Mouse (Mus musculus): ENCODE data around the gene Selenof. TPM values are rescaled to one million over a fixed set of nuclear protein-coding genes. Genes with fewer than 3 reads are reported as not detected.

Gene Selenof
- polyA plus RNA-seq, 1 experiment from 2014 or later = 350 TPM

DNA sequence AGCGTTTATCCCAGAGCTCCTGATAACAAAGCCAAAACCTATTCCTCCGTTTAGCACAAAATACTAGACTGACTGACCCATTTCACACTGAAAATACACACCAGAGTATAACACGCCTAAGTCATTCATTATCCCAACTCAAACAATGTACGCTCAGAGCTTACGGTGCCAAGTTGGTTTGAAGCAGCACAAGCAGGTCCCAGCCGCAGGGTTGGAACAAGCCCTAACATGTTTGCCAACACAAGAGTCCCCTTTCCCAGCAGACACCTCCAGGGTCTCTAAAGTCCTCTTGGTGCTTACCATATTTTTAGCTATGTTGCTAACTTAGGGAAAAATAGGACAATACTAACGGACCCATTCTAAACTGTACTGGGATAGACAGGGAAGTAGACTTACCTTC is 15.0 kb upstream of the Selenof start:
- no peak overlapping the region for H3K4me3 ChIP-seq (ENCODE audit: low read depth, low read length)
- no peaks in the 10 kb centered on the region for H3K36me3 ChIP-seq (ENCODE audit: control insufficient read depth, insufficient read depth, low read length)
- ATAC-seq (replicated peaks; ENCODE audit: insufficient number of reproducible peaks, low FRiP score, low TSS enrichment) = no peak
- no peaks in the 10 kb centered on the region for H3K27me3 ChIP-seq (ENCODE audit: control insufficient read depth, insufficient read depth, low read length)
- WGBS (ENCODE audit: insufficient replicate concordance) = 89% methylated on average over 7 of the region's 7 CpGs
- 0 out of 2 replicates have a peak, but pooled peaks cover 6% of the 10 kb centered on the region for H3K4me1 ChIP-seq (ENCODE audit: control insufficient read depth, insufficient read depth, low read length)
- H3K27ac ChIP-seq (ENCODE audit: low read depth, low read length) = no peak overlapping the region
- no peaks in the 10 kb centered on the region for H3K9me3 ChIP-seq (replicated peaks; ENCODE audit: control insufficient read depth, low read length)
- no peak overlapping the region for H3K9ac ChIP-seq (ENCODE audit: low read depth, low read length)
- H3K4me2 ChIP-seq = no peak overlapping the region

- H3K4me3 ChIP-seq (ENCODE audit: low read depth, low read length) = peak overlapping the region; percentile 22
Observed at GRCm38 (mm10) chr3:144556625-144557324, 13.3 kb upstream of the Selenof start.

DNA sequence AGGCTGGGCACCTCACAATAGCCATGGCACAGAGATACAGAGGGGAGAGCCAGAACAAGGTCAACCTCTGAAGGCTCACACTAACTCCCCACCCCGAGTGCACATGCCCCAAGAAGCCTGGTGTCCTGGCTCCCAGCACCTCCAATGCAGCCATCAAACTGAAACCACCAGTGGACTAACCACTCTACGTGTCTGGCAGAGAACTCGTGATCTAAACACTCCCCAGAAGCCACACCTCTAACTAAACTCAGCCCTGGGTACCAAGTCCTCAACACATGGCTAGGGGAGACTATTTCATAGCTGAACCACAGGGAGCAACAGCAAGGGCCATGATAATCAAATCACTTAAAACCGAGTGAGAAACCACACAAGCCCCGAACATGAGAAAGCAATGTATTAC is 11.8 kb upstream of the Selenof start:
- H3K27me3 ChIP-seq (ENCODE audit: control insufficient read depth, insufficient read depth, low read length) = no peaks in the 10 kb centered on the region
- ATAC-seq (replicated peaks; ENCODE audit: insufficient number of reproducible peaks, low FRiP score, low TSS enrichment) = no peak
- H3K4me1 ChIP-seq (ENCODE audit: control insufficient read depth, insufficient read depth, low read length) = peaks cover 10% of the 10 kb centered on the region; the same call in 1 of the 2 replicates
- no peak overlapping the region for H3K4me3 ChIP-seq (ENCODE audit: low read depth, low read length)
- H3K4me2 ChIP-seq = no peak overlapping the region
- H3K9me3 ChIP-seq (replicated peaks; ENCODE audit: control insufficient read depth, low read length) = no peaks in the 10 kb centered on the region
- 59% methylated on average over 5 of the region's 5 CpGs for WGBS (ENCODE audit: insufficient replicate concordance)
- H3K27ac ChIP-seq (ENCODE audit: low read depth, low read length) = no peak overlapping the region
- no peaks in the 10 kb centered on the region for H3K36me3 ChIP-seq (ENCODE audit: control insufficient read depth, insufficient read depth, low read length)
- H3K9ac ChIP-seq (ENCODE audit: low read depth, low read length) = no peak overlapping the region

More at GRCm38 (mm10) chr3:144556625-144557324, 13.3 kb upstream of the Selenof start:
- ATAC-seq (replicated peaks; ENCODE audit: insufficient number of reproducible peaks, low FRiP score, low TSS enrichment) = no peak
- Histone ChIP-seq H3K9me3 (replicated peaks; ENCODE audit: control insufficient read depth, low read length) (no peaks in the 10 kb centered on the region), H3K27me3 (ENCODE audit: control insufficient read depth, insufficient read depth, low read length) (no peaks in the 10 kb centered on the region), H3K4me2 (peak overlapping the region; percentile 65), H3K4me1 (ENCODE audit: control insufficient read depth, insufficient read depth, low read length) (peaks cover 9% of the 10 kb centered on the region; the same call in 1 of the 2 replicates), H3K27ac (ENCODE audit: low read depth, low read length) (no peak overlapping the region), H3K9ac (ENCODE audit: low read depth, low read length) (peak overlapping the region; percentile 63), H3K36me3 (ENCODE audit: control insufficient read depth, insufficient read depth, low read length) (no peaks in the 10 kb centered on the region)
- 10% methylated on average over 16 of the region's 16 CpGs for WGBS (ENCODE audit: insufficient replicate concordance)

GRCm38 (mm10) chr3:144561511-144562250 is 8.4 kb upstream of the Selenof start:
- Histone ChIP-seq H3K9me3 (replicated peaks; ENCODE audit: control insufficient read depth, low read length) (no peaks in the 10 kb centered on the region), H3K4me3 (ENCODE audit: low read depth, low read length) (0 out of 2 replicates have a peak overlapping the region, but pooled peaks have one; percentile 1), H3K27me3 (ENCODE audit: control insufficient read depth, insufficient read depth, low read length) (no peaks in the 10 kb centered on the region), H3K36me3 (ENCODE audit: control insufficient read depth, insufficient read depth, low read length) (no peaks in the 10 kb centered on the region), H3K27ac (ENCODE audit: low read depth, low read length) (no peak overlapping the region), H3K9ac (ENCODE audit: low read depth, low read length) (no peak overlapping the region), H3K4me2 (peak overlapping the region; percentile 58), H3K4me1 (ENCODE audit: control insufficient read depth, insufficient read depth, low read length) (peaks cover 10% of the 10 kb centered on the region; the same call in 1 of the 2 replicates)
- no peak; the same call in 1 of the 2 replicates for ATAC-seq (replicated peaks; ENCODE audit: insufficient number of reproducible peaks, low FRiP score, low TSS enrichment)
- WGBS (ENCODE audit: insufficient replicate concordance) = 44% methylated on average over 22 of the region's 22 CpGs

DNA sequence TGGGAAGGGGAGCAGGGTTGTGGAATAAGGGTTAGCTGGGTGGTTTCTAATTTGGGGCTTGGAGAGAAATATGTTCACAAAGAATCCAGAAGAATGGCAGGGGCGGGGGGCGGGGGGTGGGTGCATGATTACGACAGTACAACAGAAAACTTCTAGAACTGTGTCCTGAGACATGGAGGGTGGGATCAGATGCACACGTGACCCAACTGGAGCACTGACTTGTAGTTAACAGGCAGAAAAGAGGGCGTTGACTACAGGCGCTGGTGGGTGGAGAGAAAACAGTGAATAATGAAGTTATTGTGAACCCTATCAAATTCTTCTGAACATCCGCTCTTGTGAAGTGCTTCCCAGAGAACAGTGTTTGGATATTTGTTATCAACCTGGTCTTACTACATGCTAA is 6.2 kb upstream of the Selenof start:
- Histone ChIP-seq H3K36me3 (ENCODE audit: control insufficient read depth, insufficient read depth, low read length) (no peaks in the 10 kb centered on the region), H3K4me2 (no peak overlapping the region), H3K27ac (ENCODE audit: low read depth, low read length) (no peak overlapping the region), H3K9ac (ENCODE audit: low read depth, low read length) (no peak overlapping the region), H3K27me3 (ENCODE audit: control insufficient read depth, insufficient read depth, low read length) (no peaks in the 10 kb centered on the region), H3K4me1 (ENCODE audit: control insufficient read depth, insufficient read depth, low read length) (peaks cover 4% of the 10 kb centered on the region; the same call in 1 of the 2 replicates), H3K4me3 (ENCODE audit: low read depth, low read length) (no peak overlapping the region), H3K9me3 (replicated peaks; ENCODE audit: control insufficient read depth, low read length) (no peaks in the 10 kb centered on the region)
- no peak for ATAC-seq (replicated peaks; ENCODE audit: insufficient number of reproducible peaks, low FRiP score, low TSS enrichment)
- 80% methylated on average over 7 of the region's 7 CpGs for WGBS (ENCODE audit: insufficient replicate concordance)

GRCm38 (mm10) chr3:144565212-144565611 is 4.9 kb upstream of the Selenof start:
- no peaks in the 10 kb centered on the region for H3K27me3 ChIP-seq (ENCODE audit: control insufficient read depth, insufficient read depth, low read length)
- H3K27ac ChIP-seq (ENCODE audit: low read depth, low read length) = no peak overlapping the region
- no peaks in the 10 kb centered on the region for H3K9me3 ChIP-seq (replicated peaks; ENCODE audit: control insufficient read depth, low read length)
- no peak overlapping the region for H3K9ac ChIP-seq (ENCODE audit: low read depth, low read length)
- no peak overlapping the region for H3K4me2 ChIP-seq
- no peak overlapping the region for H3K4me3 ChIP-seq (ENCODE audit: low read depth, low read length)
- 80% methylated on average over 7 of the region's 7 CpGs for WGBS (ENCODE audit: insufficient replicate concordance)
- H3K4me1 ChIP-seq (ENCODE audit: control insufficient read depth, insufficient read depth, low read length) = peaks cover 6% of the 10 kb centered on the region; the same call in 1 of the 2 replicates
- H3K36me3 ChIP-seq (ENCODE audit: control insufficient read depth, insufficient read depth, low read length) = no peaks in the 10 kb centered on the region
- no peak for ATAC-seq (replicated peaks; ENCODE audit: insufficient number of reproducible peaks, low FRiP score, low TSS enrichment)

DNA sequence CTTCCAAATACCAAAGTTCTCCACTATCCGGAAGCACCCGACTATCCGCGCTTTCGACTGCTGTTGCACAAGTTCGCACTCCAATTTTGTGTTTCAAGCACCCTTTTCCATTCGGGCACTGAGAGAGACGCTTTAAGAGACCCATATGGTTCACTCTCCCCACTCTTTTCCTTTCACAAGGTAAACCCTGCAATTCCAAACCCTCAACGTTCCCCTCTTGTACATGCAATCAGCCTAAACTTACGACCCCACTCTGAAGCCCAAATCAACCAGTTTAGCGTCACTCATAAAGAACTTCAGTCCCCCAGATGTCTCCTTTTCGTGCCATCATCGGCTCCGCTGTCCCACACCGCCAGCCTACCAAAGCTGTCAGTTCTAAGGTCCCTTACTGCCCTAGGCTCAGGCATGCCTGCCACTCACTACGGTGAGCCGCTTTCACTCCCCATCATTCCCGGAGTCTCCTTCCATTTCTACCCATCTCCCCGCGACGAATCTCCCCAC is 1.2 kb upstream of the Selenof start:
- Histone ChIP-seq H3K36me3 (ENCODE audit: control insufficient read depth, insufficient read depth, low read length) (no peaks in the 10 kb centered on the region; the same call in 1 of the 2 replicates), H3K9me3 (replicated peaks; ENCODE audit: control insufficient read depth, low read length) (no peaks in the 10 kb centered on the region), H3K9ac (ENCODE audit: low read depth, low read length) (peak overlapping the region; percentile 84), H3K27ac (ENCODE audit: low read depth, low read length) (peak overlapping the region; percentile 84; the same call in 1 of the 2 replicates), H3K4me2 (peak overlapping the region; percentile 95), H3K27me3 (ENCODE audit: control insufficient read depth, insufficient read depth, low read length) (no peaks in the 10 kb centered on the region), H3K4me3 (ENCODE audit: low read depth, low read length) (peak overlapping the region; percentile 84), H3K4me1 (ENCODE audit: control insufficient read depth, insufficient read depth, low read length) (peaks cover 14% of the 10 kb centered on the region)
- WGBS (ENCODE audit: insufficient replicate concordance) = under 1% methylated on average over 21 of the region's 21 CpGs
- ATAC-seq (replicated peaks; ENCODE audit: insufficient number of reproducible peaks, low FRiP score, low TSS enrichment) = no peak

GRCm38 (mm10) chr3:144569401-144569971 is 618 bp upstream of the Selenof start:
- H3K9me3 ChIP-seq (replicated peaks; ENCODE audit: control insufficient read depth, low read length) = no peaks in the 10 kb centered on the region
- no peaks in the 10 kb centered on the region; the same call in 1 of the 2 replicates for H3K36me3 ChIP-seq (ENCODE audit: control insufficient read depth, insufficient read depth, low read length)
- peaks cover 14% of the 10 kb centered on the region for H3K4me1 ChIP-seq (ENCODE audit: control insufficient read depth, insufficient read depth, low read length)
- peak overlapping the region; percentile 84 for H3K27ac ChIP-seq (ENCODE audit: low read depth, low read length)
- H3K9ac ChIP-seq (ENCODE audit: low read depth, low read length) = peak overlapping the region; percentile 84
- H3K4me3 ChIP-seq (ENCODE audit: low read depth, low read length) = peak overlapping the region; percentile 84
- peak overlapping the region; percentile 95 for H3K4me2 ChIP-seq
- H3K27me3 ChIP-seq (ENCODE audit: control insufficient read depth, insufficient read depth, low read length) = no peaks in the 10 kb centered on the region
- ATAC-seq (replicated peaks; ENCODE audit: insufficient number of reproducible peaks, low FRiP score, low TSS enrichment) = peak; percentile 9; the same call in 1 of the 2 replicates
- under 1% methylated on average over 41 of the region's 47 CpGs for WGBS (ENCODE audit: insufficient replicate concordance)

Data from heart, embryonic 11.5 days (tissue).